Mouse (Mus musculus): ENCODE results near the gene Fgg. TPM values are rescaled to one million over a fixed set of nuclear protein-coding genes. Genes with fewer than 3 reads are reported as not detected.

Fgg gene
- polyA plus RNA-seq, 1 experiment from 2014 or later, result not detected

DNA sequence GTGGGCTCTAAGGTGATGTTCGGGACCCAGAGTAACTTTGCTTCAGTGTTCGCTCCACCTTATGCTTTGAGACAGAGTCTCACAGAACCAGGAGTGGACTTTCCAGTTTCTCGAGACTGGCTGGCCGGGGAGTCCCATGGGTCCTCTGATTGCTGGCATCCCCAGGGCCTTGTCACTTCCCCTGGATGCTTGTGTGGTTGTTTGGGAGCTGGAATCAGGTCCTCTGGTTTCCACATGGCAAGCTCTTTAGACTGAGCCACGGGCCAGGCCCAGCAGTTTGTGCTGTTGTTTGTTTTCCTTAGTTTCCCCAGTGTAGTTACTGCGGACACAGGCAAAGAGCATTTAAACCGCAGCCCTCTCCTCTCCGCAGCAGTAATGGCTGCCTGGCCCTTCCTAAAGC lies 26.3 kb downstream of the Fgg start:
- Histone ChIP-seq H3K9ac (ENCODE audit: low read depth, low read length) (no peak overlapping the region), H3K27me3 (replicated peaks; ENCODE audit: control insufficient read depth, insufficient read depth, low read length) (no peaks in the 10 kb centered on the region), H3K4me2 (ENCODE audit: low read length) (no peak overlapping the region), H3K9me3 (ENCODE audit: control insufficient read depth, low read length) (no peaks in the 10 kb centered on the region), H3K4me1 (ENCODE audit: control insufficient read depth, insufficient read depth, low read depth, low read length) (no peaks in the 10 kb centered on the region), H3K36me3 (ENCODE audit: control insufficient read depth, insufficient read depth, low read length) (no peaks in the 10 kb centered on the region), H3K4me3 (ENCODE audit: low read length) (no peak overlapping the region), H3K27ac (ENCODE audit: low read depth, low read length) (no peak overlapping the region)
- no peak for ATAC-seq
- WGBS, result 85% methylated on average over 8 of the region's 8 CpGs

DNA sequence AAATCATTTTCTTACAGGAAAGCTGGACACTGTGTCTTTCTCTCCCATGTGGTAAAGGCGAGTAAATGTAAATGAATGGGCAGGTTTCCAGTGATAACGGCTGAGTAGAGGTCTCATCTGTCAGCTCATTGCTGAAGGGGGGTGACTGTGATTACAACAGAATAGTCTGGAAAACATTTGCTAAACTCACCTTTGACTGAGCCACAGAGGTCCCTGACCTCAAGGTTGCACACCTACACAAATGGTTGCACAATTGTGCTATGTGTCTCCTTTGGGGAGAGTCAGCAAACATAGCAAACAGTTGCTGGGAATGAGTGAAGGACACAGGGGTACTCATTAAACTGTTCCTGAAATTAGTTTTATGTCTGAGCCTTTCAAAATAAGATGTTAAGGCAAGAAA lies 31.3 kb downstream of the Fgg start:
- 72% methylated on average over 2 of the region's 2 CpGs for WGBS
- Histone ChIP-seq H3K4me3 (ENCODE audit: low read length) (no peak overlapping the region), H3K36me3 (ENCODE audit: control insufficient read depth, insufficient read depth, low read length) (no peaks in the 10 kb centered on the region), H3K9me3 (ENCODE audit: control insufficient read depth, low read length) (no peaks in the 10 kb centered on the region), H3K27me3 (replicated peaks; ENCODE audit: control insufficient read depth, insufficient read depth, low read length) (no peaks in the 10 kb centered on the region), H3K4me1 (ENCODE audit: control insufficient read depth, insufficient read depth, low read depth, low read length) (no peaks in the 10 kb centered on the region), H3K9ac (ENCODE audit: low read depth, low read length) (no peak overlapping the region), H3K27ac (ENCODE audit: low read depth, low read length) (no peak overlapping the region), H3K4me2 (ENCODE audit: low read length) (no peak overlapping the region)
- ATAC-seq, result no peak

DNA sequence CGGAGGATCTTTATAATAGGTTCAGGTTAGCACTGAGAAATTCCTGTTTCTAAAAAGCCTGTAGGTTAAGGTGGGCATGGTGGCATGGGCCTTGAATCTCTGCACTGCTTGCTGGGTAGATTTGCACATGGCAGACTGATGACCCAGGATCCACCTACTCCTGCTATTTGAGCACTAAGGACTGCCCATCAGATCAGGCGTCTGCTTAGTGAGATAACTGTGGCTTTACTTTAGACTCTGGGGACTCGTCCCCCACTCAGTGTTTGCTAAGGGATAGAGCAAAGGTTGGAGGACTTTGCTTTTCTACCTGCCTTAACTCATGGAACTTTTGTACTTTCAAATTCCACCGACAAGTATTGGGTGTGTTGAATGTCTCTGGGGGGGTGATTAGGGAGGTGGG lies 32.1 kb downstream of the Fgg start:
- Histone ChIP-seq H3K4me1 (ENCODE audit: control insufficient read depth, insufficient read depth, low read depth, low read length) (no peaks in the 10 kb centered on the region), H3K27ac (ENCODE audit: low read depth, low read length) (no peak overlapping the region), H3K36me3 (ENCODE audit: control insufficient read depth, insufficient read depth, low read length) (no peaks in the 10 kb centered on the region), H3K27me3 (replicated peaks; ENCODE audit: control insufficient read depth, insufficient read depth, low read length) (no peaks in the 10 kb centered on the region), H3K9me3 (ENCODE audit: control insufficient read depth, low read length) (no peaks in the 10 kb centered on the region), H3K4me3 (ENCODE audit: low read length) (no peak overlapping the region), H3K4me2 (ENCODE audit: low read length) (no peak overlapping the region), H3K9ac (ENCODE audit: low read depth, low read length) (no peak overlapping the region)
- WGBS, result 76% methylated on average over 4 of the region's 4 CpGs
- no peak for ATAC-seq

DNA sequence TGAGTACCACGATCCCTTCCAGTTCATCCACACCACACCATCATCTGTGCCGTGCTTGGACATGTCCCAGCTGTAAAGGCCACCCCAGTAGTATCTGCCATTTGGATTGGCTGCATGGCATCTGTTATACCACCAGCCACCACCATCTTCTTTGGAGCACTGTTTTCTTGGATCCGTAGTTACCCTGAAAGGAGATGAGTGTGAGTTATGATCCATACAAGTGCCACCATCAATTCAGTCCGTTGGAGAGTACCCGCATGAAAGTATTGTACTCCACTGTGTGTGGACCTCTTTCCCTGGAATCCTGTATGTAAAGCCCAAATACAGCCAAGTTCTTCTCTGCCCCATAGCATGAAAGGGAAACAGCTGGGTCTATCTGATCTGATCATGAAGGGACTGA lies 34.9 kb downstream of the Fgg start:
- Histone ChIP-seq H3K9ac (ENCODE audit: low read depth, low read length) (no peak overlapping the region), H3K27me3 (replicated peaks; ENCODE audit: control insufficient read depth, insufficient read depth, low read length) (no peaks in the 10 kb centered on the region), H3K4me1 (ENCODE audit: control insufficient read depth, insufficient read depth, low read depth, low read length) (no peaks in the 10 kb centered on the region), H3K4me3 (ENCODE audit: low read length) (no peak overlapping the region), H3K36me3 (ENCODE audit: control insufficient read depth, insufficient read depth, low read length) (no peaks in the 10 kb centered on the region), H3K9me3 (ENCODE audit: control insufficient read depth, low read length) (no peaks in the 10 kb centered on the region), H3K4me2 (ENCODE audit: low read length) (no peak overlapping the region), H3K27ac (ENCODE audit: low read depth, low read length) (no peak overlapping the region)
- WGBS, result 90% methylated on average over 5 of the region's 5 CpGs
- ATAC-seq, result no peak

DNA sequence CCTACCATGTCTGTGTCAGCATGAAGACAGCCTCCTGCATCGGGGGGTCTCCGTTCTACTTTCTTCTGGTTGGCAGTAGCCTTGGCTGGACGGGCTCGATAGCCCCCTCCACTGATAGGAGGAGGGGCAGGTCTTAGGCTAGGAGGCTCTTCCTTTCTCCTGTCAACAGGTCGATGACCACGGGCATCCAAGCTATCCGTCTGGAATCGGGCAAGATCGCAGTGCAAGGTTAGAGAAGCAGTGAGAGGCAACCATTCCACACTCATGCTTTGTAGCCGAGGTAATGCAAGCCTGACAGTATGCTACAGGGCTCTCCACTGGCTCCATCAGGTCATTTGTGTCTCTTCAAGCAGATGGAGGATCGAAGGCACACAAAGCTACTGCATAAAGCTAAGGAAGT lies 39.1 kb downstream of the Fgg start:
- WGBS, result 91% methylated on average over 11 of the region's 11 CpGs

DNA sequence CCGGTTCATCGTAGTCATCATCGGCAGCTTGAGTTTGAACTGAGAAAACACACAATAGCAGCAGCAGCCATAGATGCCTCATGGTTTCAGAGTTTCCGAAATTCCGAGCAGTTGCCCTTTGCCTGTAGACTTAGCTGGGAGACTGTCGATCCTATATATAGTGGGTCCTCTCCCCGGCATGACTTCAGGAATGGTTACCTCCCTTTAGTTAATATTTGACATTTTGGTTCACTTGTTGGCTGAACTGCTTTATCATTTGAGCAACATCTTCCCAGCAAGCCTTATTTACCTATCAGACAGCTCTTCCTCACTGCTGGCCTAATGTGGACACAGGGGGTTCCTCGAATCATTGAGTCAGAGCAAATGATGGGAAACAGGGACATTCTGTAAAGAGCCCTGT lies 42.2 kb downstream of the Fgg start, which contains the start of gene Fgb:
Gene Fgb, minus strand, starts transcription at position 184 of the 400 bp plus-strand sequence.
- Histone ChIP-seq H3K36me3 (ENCODE audit: control insufficient read depth, insufficient read depth, low read length) (no peaks in the 10 kb centered on the region), H3K4me2 (ENCODE audit: low read length) (no peak within 1 kb of the TSS), H3K4me1 (ENCODE audit: control insufficient read depth, insufficient read depth, low read depth, low read length) (no peaks in the 10 kb centered on the region), H3K27ac (ENCODE audit: low read depth, low read length) (no peak within 1 kb of the TSS), H3K9ac (ENCODE audit: low read depth, low read length) (no peak within 1 kb of the TSS), H3K27me3 (replicated peaks; ENCODE audit: control insufficient read depth, insufficient read depth, low read length) (no peaks in the 10 kb centered on the region), H3K4me3 (ENCODE audit: low read length) (no peak within 1 kb of the TSS), H3K9me3 (ENCODE audit: control insufficient read depth, low read length) (no peaks in the 10 kb centered on the region)
- WGBS, result 74% methylated on average over 8 of the region's 8 CpGs
- no peak for ATAC-seq

More for the DNA sequence above, 39.1 kb downstream of the Fgg start:
- Histone ChIP-seq H3K9ac (ENCODE audit: low read depth, low read length) (no peak overlapping the region), H3K36me3 (ENCODE audit: control insufficient read depth, insufficient read depth, low read length) (no peaks in the 10 kb centered on the region), H3K4me2 (ENCODE audit: low read length) (no peak overlapping the region), H3K27me3 (replicated peaks; ENCODE audit: control insufficient read depth, insufficient read depth, low read length) (no peaks in the 10 kb centered on the region), H3K9me3 (ENCODE audit: control insufficient read depth, low read length) (no peaks in the 10 kb centered on the region), H3K4me3 (ENCODE audit: low read length) (no peak overlapping the region), H3K27ac (ENCODE audit: low read depth, low read length) (no peak overlapping the region), H3K4me1 (ENCODE audit: control insufficient read depth, insufficient read depth, low read depth, low read length) (no peaks in the 10 kb centered on the region)
- no peak for ATAC-seq

DNA sequence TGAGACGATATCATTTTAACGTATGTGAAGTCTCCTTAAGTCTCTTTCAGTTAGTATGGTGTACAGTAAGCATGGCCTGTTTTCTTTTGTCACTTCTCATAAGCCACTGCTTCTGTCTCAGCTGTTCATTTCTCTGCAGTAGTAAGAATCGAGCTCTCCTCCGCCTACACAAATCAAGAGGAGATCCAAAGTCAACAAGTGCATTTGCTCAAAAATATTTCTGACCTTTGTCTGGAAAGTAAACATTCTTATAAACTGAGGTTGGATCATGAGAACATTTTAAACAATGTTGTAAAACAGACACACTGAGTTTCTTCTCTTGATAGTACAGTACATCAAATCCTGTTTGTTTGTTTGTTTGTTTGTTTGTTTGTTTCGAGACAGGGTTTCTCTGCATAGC lies 43.1 kb downstream of the Fgg start:
- WGBS, result 77% methylated on average over 5 of the region's 5 CpGs
- ATAC-seq, result no peak
- no peaks in the 10 kb centered on the region for H3K36me3 ChIP-seq (ENCODE audit: control insufficient read depth, insufficient read depth, low read length)
- no peak overlapping the region for H3K4me3 ChIP-seq (ENCODE audit: low read length)
- no peaks in the 10 kb centered on the region for H3K27me3 ChIP-seq (replicated peaks; ENCODE audit: control insufficient read depth, insufficient read depth, low read length)
- H3K9me3 ChIP-seq (ENCODE audit: control insufficient read depth, low read length), result no peaks in the 10 kb centered on the region
- no peaks in the 10 kb centered on the region for H3K4me1 ChIP-seq (ENCODE audit: control insufficient read depth, insufficient read depth, low read depth, low read length)
- H3K27ac ChIP-seq (ENCODE audit: low read depth, low read length), result no peak overlapping the region
- no peak overlapping the region for H3K4me2 ChIP-seq (ENCODE audit: low read length)
- H3K9ac ChIP-seq (ENCODE audit: low read depth, low read length), result no peak overlapping the region

DNA sequence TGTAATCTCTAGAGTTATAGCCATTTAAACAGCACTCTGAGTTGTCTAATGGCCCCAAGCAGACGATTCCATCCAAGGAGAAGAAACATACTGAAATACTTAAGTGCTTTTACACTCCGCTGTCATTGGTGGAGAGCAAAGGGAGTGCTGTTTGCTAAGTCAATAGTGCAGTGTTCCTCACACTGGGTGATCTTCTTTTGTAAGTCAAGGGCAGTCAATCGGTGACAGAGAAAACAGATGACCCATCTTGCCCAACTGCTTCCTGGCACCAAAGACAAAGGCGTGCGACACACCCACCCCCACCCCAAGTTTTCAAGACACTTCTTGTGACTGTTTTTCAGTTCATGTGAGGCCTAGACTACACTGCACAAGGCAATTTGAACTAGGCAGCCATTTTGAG lies 44.6 kb downstream of the Fgg start:
- no peak for ATAC-seq
- H3K4me2 ChIP-seq (ENCODE audit: low read length), result no peak overlapping the region
- H3K4me3 ChIP-seq (ENCODE audit: low read length), result no peak overlapping the region
- H3K4me1 ChIP-seq (ENCODE audit: control insufficient read depth, insufficient read depth, low read depth, low read length), result peaks cover 9% of the 10 kb centered on the region
- H3K36me3 ChIP-seq (ENCODE audit: control insufficient read depth, insufficient read depth, low read length), result no peaks in the 10 kb centered on the region
- no peak overlapping the region for H3K9ac ChIP-seq (ENCODE audit: low read depth, low read length)
- no peaks in the 10 kb centered on the region for H3K9me3 ChIP-seq (ENCODE audit: control insufficient read depth, low read length)
- H3K27me3 ChIP-seq (replicated peaks; ENCODE audit: control insufficient read depth, insufficient read depth, low read length), result no peaks in the 10 kb centered on the region
- no peak overlapping the region for H3K27ac ChIP-seq (ENCODE audit: low read depth, low read length)
- WGBS, result 87% methylated on average over 5 of the region's 5 CpGs

DNA sequence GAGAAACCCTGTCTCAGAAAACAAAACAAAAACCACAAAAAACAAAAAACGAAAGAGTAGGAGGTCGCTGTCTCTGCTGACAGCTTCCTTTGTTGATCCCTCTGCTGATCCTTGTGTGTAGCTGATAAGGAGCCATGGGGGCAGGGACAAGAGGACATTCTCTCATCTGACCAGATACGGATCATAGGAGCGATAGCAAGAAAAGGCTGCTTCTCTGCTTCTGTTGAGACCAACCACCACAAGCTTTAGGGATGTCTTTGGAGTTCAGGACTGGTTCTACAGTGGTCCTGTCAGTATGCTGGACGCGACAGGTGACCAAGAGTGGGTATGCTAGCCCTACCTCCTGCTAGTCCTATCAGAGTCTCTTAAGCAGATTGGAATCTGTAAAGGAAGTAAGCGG lies 45.6 kb downstream of the Fgg start:
- no peaks in the 10 kb centered on the region for H3K9me3 ChIP-seq (ENCODE audit: control insufficient read depth, low read length)
- no peak overlapping the region for H3K4me2 ChIP-seq (ENCODE audit: low read length)
- WGBS, result 87% methylated on average over 7 of the region's 7 CpGs
- H3K27me3 ChIP-seq (replicated peaks; ENCODE audit: control insufficient read depth, insufficient read depth, low read length), result no peaks in the 10 kb centered on the region
- H3K4me3 ChIP-seq (ENCODE audit: low read length), result no peak overlapping the region
- ATAC-seq, result no peak
- H3K9ac ChIP-seq (ENCODE audit: low read depth, low read length), result no peak overlapping the region
- H3K27ac ChIP-seq (ENCODE audit: low read depth, low read length), result no peak overlapping the region
- H3K36me3 ChIP-seq (ENCODE audit: control insufficient read depth, insufficient read depth, low read length), result no peaks in the 10 kb centered on the region
- H3K4me1 ChIP-seq (ENCODE audit: control insufficient read depth, insufficient read depth, low read depth, low read length), result peaks cover 9% of the 10 kb centered on the region

DNA sequence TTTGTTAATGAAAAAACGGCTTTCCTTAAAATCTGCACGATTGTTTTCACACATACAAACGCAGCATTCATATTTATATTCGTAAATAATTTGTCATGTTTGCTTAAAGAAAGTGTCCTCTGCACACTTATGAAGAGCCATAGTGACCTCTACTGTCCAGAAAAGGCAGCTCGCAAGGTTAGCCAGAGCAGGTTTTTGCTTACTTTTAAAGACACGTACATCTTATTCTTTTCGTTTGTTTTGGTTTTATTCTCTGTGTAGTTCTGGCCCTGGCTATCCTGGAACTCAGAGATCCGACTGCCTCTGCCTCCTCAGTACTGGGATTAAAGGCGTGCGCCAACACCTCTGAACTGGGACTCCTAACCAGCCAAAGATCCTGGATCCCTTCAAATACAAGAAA lies 46.2 kb downstream of the Fgg start:
- no peak for ATAC-seq
- Histone ChIP-seq H3K4me2 (ENCODE audit: low read length) (no peak overlapping the region), H3K36me3 (ENCODE audit: control insufficient read depth, insufficient read depth, low read length) (peaks cover 2% of the 10 kb centered on the region), H3K27me3 (replicated peaks; ENCODE audit: control insufficient read depth, insufficient read depth, low read length) (no peaks in the 10 kb centered on the region), H3K27ac (ENCODE audit: low read depth, low read length) (no peak overlapping the region), H3K4me1 (ENCODE audit: control insufficient read depth, insufficient read depth, low read depth, low read length) (peaks cover 9% of the 10 kb centered on the region), H3K4me3 (ENCODE audit: low read length) (no peak overlapping the region), H3K9me3 (ENCODE audit: control insufficient read depth, low read length) (no peaks in the 10 kb centered on the region), H3K9ac (ENCODE audit: low read depth, low read length) (no peak overlapping the region)
- 33% methylated on average over 10 of the region's 10 CpGs for WGBS
